Mouse (Mus musculus) intestine, postnatal 0 days (tissue): ENCODE results near the gene Cab39l. TPM values are rescaled to one million over a fixed set of nuclear protein-coding genes. Genes with fewer than 3 reads are reported as not detected.
"Not testable (repeated sequence)": the region's sequence is repeated elsewhere in the genome, so short reads cannot be mapped to it uniquely, and the experiment has no call there.

Source experiments
- ATAC-seq: fragments of 200-750 bp; cut with Nextera tagmentation; 2 replicates; pipeline ENCODE4 v1.8.0; 2017; ENCODE audit warnings: mild to moderate bottlenecking, moderate TSS enrichment, moderate library complexity
- H3K27ac ChIP-seq: fragments of 300-500 bp; sonication (generic); 2 replicates; pipeline ENCODE4 v1.5.1; 2014; ENCODE audit warnings: mild to moderate bottlenecking, low read depth, low read length, moderate library complexity
- H3K27me3 ChIP-seq: fragments of 300-500 bp; sonication (generic); replicated peaks from 2 replicates; pipeline ENCODE4 v1.6.1; 2014; ENCODE audit warnings: low read length, mixed read lengths; ENCODE audit not compliant: control insufficient read depth, insufficient read depth
- H3K36me3 ChIP-seq: fragments of 300-500 bp; sonication (generic); 2 replicates; pipeline ENCODE4 v1.6.1; 2014; ENCODE audit warnings: mild to moderate bottlenecking, moderate library complexity; ENCODE audit not compliant: control insufficient read depth, insufficient read depth
- H3K4me1 ChIP-seq: fragments of 300-500 bp; sonication (generic); replicated peaks from 2 replicates; pipeline ENCODE4 v1.6.1; 2014; ENCODE audit warnings: antibody characterized with exemption, low read length, mixed read lengths; ENCODE audit not compliant: control insufficient read depth, insufficient read depth
- H3K4me2 ChIP-seq: fragments of 300-500 bp; sonication (generic); replicated peaks from 2 replicates; pipeline ENCODE4 v1.6.1; 2014; ENCODE audit warnings: low read depth, mild to moderate bottlenecking, moderate library complexity
- H3K4me3 ChIP-seq: fragments of 300-500 bp; sonication (generic); 2 replicates; pipeline ENCODE4 v1.5.1; 2014; ENCODE audit warnings: low read depth, low read length
- H3K9ac ChIP-seq: fragments of 300-500 bp; sonication (generic); 2 replicates; pipeline ENCODE4 v1.6.1; 2014; ENCODE audit warnings: mild to moderate bottlenecking, low read depth, low read length
- H3K9me3 ChIP-seq: fragments of 300-500 bp; sonication (generic); 2 replicates; pipeline ENCODE4 v1.6.1; 2016; ENCODE audit warnings: mixed run types; ENCODE audit not compliant: control insufficient read depth
- CTCF ChIP-seq: sonication (generic); IDR thresholded peaks from 2 replicates; pipeline ENCODE4 v1.5.1; 2016; ENCODE audit warnings: low read depth, mild to moderate bottlenecking, control low read depth, antibody characterized with exemption, moderate library complexity
- whole genome bisulfite sequencing: fragments of 180-500 bp; shearing (Covaris S2); extraction: QIAGEN DNeasy Blood & Tissue Kit; methylation state at CpG from one replicate; pipeline ENCODE4 v1.1.7; 2014; 5-methylcytosine and 5-hydroxymethylcytosine counted together
- polyA plus RNA-seq: library from polyadenylated mRNA; unstranded; fragments of >200 nt; fragmentation: Nextera tagmentation; extraction: Ambion mirVana; gene quantifications from 2 replicates; pipeline ENCODE4 v1.2.1, GENCODE M21; 2015

Gene Cab39l
- polyA plus RNA-seq = 18.1 and 19.0 TPM in 2 replicates

DNA sequence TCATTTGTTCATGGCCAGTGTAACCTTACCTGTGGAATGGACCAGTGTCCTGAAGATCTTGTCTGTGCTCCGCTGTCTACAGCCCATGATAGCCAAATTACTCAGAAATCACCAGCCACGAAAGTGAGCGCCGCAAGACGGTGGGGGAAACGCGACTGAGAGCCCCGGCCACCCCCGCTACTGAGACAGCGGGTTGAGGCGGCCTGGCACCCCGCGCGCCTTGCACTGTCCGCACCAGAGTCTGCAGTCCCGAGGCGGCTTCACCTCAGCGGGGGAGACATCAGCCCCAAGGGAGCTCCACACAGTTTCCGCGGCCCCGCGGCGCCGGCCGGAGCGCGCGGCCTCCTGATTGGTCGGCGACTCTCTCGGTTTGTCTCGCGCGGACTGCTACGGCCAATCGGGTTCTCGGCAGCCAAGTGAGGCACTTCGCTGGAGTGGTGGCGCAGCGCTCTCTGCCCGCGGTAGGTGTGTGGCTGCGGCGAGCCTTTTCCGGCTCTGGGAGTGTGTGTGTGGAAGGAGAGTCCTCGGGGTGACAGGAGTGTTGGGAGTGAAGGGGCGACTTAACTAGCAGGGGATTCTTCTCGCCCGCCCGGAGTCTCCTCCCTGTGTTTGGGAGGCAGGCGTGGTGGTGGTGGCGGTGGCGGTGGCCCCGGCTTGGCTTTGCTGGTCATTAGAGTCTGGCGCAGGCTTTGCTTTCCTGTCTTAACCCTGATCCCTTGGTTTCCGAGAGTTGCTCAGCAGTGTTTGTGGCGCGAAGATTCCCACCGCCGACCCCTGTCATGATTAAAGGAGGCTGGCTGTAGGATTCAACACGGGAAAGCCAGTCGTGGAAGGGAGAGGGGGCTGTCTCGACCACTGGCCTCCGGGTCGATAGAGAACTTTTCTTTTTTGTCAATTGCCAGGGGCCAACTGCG lies at the start of gene Cab39l, which contains the start of gene Setdb2:
TSS of gene Cab39l (plus strand) at position 415 of the 914 bp plus-strand sequence.
TSS of gene Setdb2 (minus strand) at position 327 of the 914 bp plus-strand sequence.
- Histone ChIP-seq H3K4me1 (no peaks in the 10 kb centered on the region), H3K9ac (peak within 1 kb of the TSS; percentile 82), H3K36me3 (no peaks in the 10 kb centered on the region), H3K27me3 (no peaks in the 10 kb centered on the region), H3K4me2 (peak within 1 kb of the TSS; percentile 91), H3K9me3 (no peaks in the 10 kb centered on the region), H3K27ac (peak within 1 kb of the TSS; percentile 90), H3K4me3 (peak within 1 kb of the TSS; percentile 76)
- peak; percentile 62 for TF ChIP-seq CTCF
- under 1% methylated on average over 66 of the region's 66 CpGs for WGBS
- ATAC-seq = peak; percentile 99

DNA sequence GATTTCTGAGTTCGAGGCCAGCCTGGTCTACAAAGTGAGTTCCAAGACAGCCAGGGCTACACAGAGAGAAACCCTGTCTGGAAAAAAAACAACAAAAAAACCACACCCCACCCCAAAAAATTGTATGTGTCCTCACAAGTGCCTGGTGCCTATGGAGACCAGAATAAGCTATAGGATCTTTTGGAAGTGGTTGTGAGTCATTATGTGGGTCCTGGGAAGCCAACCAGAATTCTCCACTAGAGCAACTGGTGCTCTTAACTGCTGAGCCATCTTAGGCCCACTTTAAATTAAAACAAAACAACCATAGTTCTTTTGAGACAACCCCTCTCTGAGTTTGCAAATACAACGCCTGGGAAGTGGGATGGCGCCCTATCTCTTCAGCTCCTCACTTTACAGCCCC lies 45.5 kb upstream of the Cab39l start, which contains the start of gene Phf11c:
TSS of gene Phf11c (minus strand) at position 101 of the 400 bp plus-strand sequence.
- TF ChIP-seq CTCF = no peak
- Histone ChIP-seq H3K27ac (no peak within 1 kb of the TSS), H3K4me3 (no peak within 1 kb of the TSS), H3K4me1 (no peaks in the 10 kb centered on the region), H3K9me3 (no peaks in the 10 kb centered on the region), H3K27me3 (no peaks in the 10 kb centered on the region), H3K4me2 (no peak within 1 kb of the TSS), H3K9ac (no peak within 1 kb of the TSS), H3K36me3 (no peaks in the 10 kb centered on the region)
- 88% methylated on average over 3 of the region's 3 CpGs for WGBS
- ATAC-seq = no peak

DNA sequence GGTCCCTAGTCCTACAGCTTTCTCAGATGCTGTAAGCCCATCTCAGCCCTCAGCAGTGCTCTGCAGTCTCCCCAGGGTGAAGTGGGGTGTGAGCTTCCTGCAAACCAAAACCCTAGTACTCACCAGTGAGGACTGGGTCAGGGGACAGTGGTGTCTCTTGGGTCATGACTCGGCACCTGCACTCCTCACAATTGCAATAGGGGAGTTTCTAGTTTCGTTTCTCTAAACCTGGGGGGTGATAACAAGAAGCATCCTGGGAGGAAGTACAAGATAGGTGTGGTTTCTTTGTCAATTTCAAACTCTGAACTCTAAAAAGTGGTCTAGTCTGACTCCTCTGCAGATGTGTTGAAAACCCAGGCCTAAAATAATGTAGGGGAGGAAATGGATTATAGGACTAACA lies 43.8 kb upstream of the Cab39l start:
- Histone ChIP-seq H3K4me1 (no peaks in the 10 kb centered on the region), H3K4me2 (no peak overlapping the region), H3K36me3 (0 out of 2 replicates have a peak, but pooled peaks cover 6% of the 10 kb centered on the region), H3K9me3 (no peaks in the 10 kb centered on the region), H3K4me3 (no peak overlapping the region), H3K27me3 (no peaks in the 10 kb centered on the region), H3K9ac (no peak overlapping the region), H3K27ac (no peak overlapping the region)
- WGBS = 69% methylated on average over 2 of the region's 2 CpGs
- no peak for TF ChIP-seq CTCF
- no peak for ATAC-seq

DNA sequence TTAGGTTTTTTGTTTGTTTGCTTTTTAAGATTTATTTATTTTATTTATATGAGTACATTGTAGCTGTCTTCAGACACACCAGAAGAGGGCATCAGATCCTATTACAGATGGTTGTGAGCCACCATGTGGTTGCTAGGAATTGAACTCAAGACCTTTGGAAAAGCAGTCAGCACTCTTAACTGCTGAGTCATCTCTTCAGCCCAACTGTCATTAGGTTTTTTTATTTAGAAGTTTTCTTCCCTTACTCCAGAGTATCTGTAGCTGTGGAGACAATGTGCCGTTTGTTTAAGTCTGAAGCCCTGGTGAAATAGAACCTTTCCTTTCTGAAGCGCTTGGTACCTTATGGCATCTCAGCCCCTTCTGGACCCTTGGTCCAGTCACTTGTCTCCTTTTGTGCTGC lies 25.8 kb upstream of the Cab39l start:
- not testable (repeated sequence) for H3K4me1 ChIP-seq, H3K36me3 ChIP-seq, H3K9me3 ChIP-seq, H3K27ac ChIP-seq, ATAC-seq, H3K4me3 ChIP-seq, H3K4me2 ChIP-seq, H3K9ac ChIP-seq, H3K27me3 ChIP-seq
- WGBS = 100% methylated on average over 2 of the region's 2 CpGs

DNA sequence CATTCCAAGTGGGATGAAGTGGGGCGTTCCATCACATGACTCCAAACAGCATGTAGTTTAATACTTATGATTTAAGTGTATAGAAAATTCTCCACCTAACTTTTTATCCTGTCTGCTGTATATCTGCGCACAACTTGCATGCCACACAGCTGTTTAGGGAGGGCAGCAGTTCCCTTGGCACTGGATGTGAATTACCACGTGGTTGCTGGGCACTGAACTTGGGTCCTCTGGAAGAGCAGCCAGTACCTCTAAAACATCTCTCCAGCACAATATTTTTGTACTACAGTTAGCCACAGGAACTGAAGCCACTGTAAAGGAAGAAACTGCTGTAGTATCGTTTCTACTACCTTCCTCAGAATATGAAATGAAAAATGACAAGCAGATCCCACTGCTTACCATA lies 22.6 kb upstream of the Cab39l start:
- Histone ChIP-seq H3K36me3 (peaks cover 10% of the 10 kb centered on the region), H3K27me3 (no peaks in the 10 kb centered on the region), H3K9me3 (no peaks in the 10 kb centered on the region), H3K9ac (no peak overlapping the region), H3K4me3 (no peak overlapping the region), H3K4me1 (no peaks in the 10 kb centered on the region), H3K4me2 (no peak overlapping the region), H3K27ac (no peak overlapping the region)
- 88% methylated on average over 4 of the region's 4 CpGs for WGBS
- no peak for ATAC-seq
- no peak for TF ChIP-seq CTCF

DNA sequence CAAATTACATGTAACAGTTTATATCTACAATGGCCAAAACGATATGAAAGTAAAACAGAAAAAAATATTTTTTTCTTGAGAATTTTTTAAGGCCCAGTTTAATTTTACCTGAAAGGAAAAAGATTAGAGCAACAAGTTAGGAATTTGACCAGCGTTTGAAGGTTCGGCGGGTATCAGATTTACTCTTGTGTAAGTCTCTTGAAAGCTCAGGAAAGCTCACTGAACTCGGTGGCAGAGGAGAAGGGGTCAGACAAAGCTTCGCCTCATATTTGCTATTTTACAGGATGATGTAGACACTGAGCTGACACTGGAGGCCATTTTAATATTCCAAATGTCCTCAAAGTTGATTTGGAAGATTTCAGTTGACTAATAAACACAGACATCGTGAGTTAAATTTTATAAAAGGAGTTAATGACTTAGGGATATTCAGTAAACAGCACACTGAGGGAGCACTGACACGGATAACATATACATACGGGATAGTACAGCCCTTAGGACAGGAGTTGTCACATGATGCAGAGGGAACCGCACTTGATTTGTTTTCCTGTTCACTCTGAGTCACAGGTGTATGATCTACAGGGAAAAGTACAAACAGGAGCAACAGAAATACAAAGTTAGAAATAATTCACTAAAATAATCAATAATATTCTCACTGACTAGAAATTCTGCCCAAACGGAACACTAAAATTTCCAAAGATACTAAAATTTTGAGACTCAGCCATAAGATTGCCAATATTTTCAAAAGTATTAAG lies 17.7 kb upstream of the Cab39l start:
- Histone ChIP-seq H3K4me2 (no peak overlapping the region), H3K9me3 (no peaks in the 10 kb centered on the region), H3K27ac (no peak overlapping the region), H3K4me3 (no peak overlapping the region), H3K4me1 (no peaks in the 10 kb centered on the region), H3K36me3 (peaks cover 5% of the 10 kb centered on the region; the same call in 1 of the 2 replicates), H3K9ac (no peak overlapping the region), H3K27me3 (no peaks in the 10 kb centered on the region)
- 78% methylated on average over 11 of the region's 11 CpGs for WGBS
- no peak for TF ChIP-seq CTCF
- no peak for ATAC-seq
